Comparison of ENCODE assay signal across 8 mouse cellular contexts in the genomic region with DNA sequence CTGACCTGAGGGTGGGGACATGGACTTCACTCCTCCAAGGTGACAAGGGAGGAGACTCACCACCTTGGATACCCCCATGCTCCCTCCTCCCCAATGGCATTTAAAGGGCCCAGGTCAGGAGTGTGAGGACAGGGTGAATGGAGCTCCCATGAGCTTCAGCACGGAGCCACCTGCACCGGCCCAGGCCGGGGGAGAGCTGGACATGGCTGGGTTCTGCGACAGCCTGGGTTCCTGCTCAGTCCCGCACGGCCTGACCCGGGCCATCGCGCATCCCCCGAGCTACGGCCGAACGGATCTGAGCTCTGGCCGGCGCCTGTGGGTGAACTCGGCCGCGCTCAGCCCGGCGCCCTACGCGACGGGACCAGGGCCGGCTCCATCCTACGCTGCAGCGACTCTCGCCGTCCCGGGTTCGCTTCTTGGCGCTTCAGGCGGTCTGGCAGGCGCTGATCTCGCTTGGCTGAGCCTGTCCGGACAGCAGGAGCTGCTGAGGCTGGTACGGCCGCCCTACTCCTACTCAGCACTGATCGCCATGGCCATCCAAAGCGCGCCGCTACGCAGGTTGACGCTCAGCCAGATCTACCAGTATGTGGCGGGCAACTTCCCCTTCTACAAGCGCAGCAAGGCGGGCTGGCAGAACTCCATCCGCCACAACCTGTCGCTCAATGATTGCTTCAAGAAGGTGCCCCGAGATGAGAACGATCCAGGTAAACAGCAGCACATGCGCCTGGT. TPM values are rescaled to one million over a fixed set of nuclear protein-coding genes. Genes with fewer than 3 reads are reported as not detected.
A peak's percentile ranks its signal among the peaks of the same experiment; 100 is the strongest.
DNase-seq lines count a peak whose midpoint lies in the region; ATAC-seq lines count a peak whose summit lies in the region.
"Had no signal": no experiment of that assay in that cellular context is flagged by ENCODE, and none has a peak within 500 bp of the region (broad histone marks: within the 10 kb centered on the region; RNA-seq: fewer than 3 reads in every experiment).

A gene (plus strand): TSS at position 72 of the 729 bp plus-strand sequence.

- 3% methylated on average over 51 of the region's 51 CpGs for WGBS in forebrain, embryonic 13.5 days
- WGBS in midbrain, embryonic 10.5 days, result 3% methylated on average over 51 of the region's 51 CpGs

- ATAC-seq in forebrain, embryonic 13.5 days, result no peak

- no peaks in the 10 kb centered on the region for H3K9me3 ChIP-seq in forebrain, embryonic 13.5 days (replicated peaks)
- H3K9me3 ChIP-seq in midbrain, embryonic 10.5 days (replicated peaks), result no peaks in the 10 kb centered on the region

- H3K27ac ChIP-seq in forebrain, embryonic 13.5 days, result no peak within 1 kb of the TSS
- no peak within 1 kb of the TSS; the same call in 1 of the 2 replicates for H3K27ac ChIP-seq in midbrain, embryonic 10.5 days (replicated peaks)

- H3K27me3 ChIP-seq in forebrain, embryonic 13.5 days, result peaks cover 46% of the 10 kb centered on the region
- H3K27me3 ChIP-seq in midbrain, embryonic 10.5 days (ENCODE audit: low read depth, poor library complexity, severe bottlenecking), result peaks cover 79% of the 10 kb centered on the region

- H3K36me3 ChIP-seq in forebrain, embryonic 13.5 days (ENCODE audit: poor library complexity, severe bottlenecking), result no peaks in the 10 kb centered on the region
- no peaks in the 10 kb centered on the region for H3K36me3 ChIP-seq in midbrain, embryonic 10.5 days

- peaks cover 8% of the 10 kb centered on the region for H3K4me1 ChIP-seq in forebrain, embryonic 13.5 days
- peaks cover 11% of the 10 kb centered on the region for H3K4me1 ChIP-seq in midbrain, embryonic 10.5 days

- H3K4me2 ChIP-seq in forebrain, embryonic 13.5 days, result peak within 1 kb of the TSS; percentile 61

- peak; percentile 4 for DNase-seq in kidney, postnatal 14 days
- DNase-seq in kidney, adult 18-20 months, result no peak
- DNase-seq in embryo, embryonic 10 days (ENCODE audit: low spot score), result peak; percentile 42
- DNase-seq in midbrain, embryonic 10.5 days (ENCODE audit: low spot score), result peak; percentile 33
- DNase-seq in urinary bladder, postnatal 10 days (ENCODE audit: low spot score), result no peak
- no peak for DNase-seq in cerebellum, adult 11 months

- no peak within 1 kb of the TSS; the same call in 1 of the 2 replicates for H3K9ac ChIP-seq in forebrain, embryonic 13.5 days

- peak within 1 kb of the TSS; percentile 32 for H3K4me3 ChIP-seq in forebrain, embryonic 13.5 days
- H3K4me3 ChIP-seq in midbrain, embryonic 10.5 days, result peak within 1 kb of the TSS; percentile 49

RNA-seq across cellular contexts. Expression of the gene that starts here (rescaled TPM):
- polyA plus RNA-seq in forebrain, embryonic 13.5 days (2015; fragmentation: Nextera tagmentation; extraction: Ambion mirVana), result not detected in 2 replicates
- 1.8 and 3.8 TPM in 2 replicates for polyA plus RNA-seq in midbrain, embryonic 10.5 days (2016; fragmentation: Nextera tagmentation; extraction: Ambion mirVana)
- polyA plus RNA-seq: liver, embryonic 16.5 days had no signal

Comparison
In these comparisons a context has a peak if more than half of its experiments do, and no peak if none do; other contexts are left out.
1. DNase-seq: peak in kidney, postnatal 14 days (single experiment), embryo, embryonic 10 days (single experiment) and midbrain, embryonic 10.5 days (single experiment); none in kidney, adult 18-20 months (single experiment), urinary bladder, postnatal 10 days (single experiment) and cerebellum, adult 11 months (single experiment).